Mouse (Mus musculus): Measurements from ENCODE around the gene Meox1. TPM values are rescaled to one million over a fixed set of nuclear protein-coding genes. Genes with fewer than 3 reads are reported as not detected.

Meox1 gene
- total and polyA plus RNA-seq, 3 experiments: not detected

GRCm38 (mm10) chr11:101882500-101883290 lies 11.5 kb downstream of the Meox1 start:
- peaks cover 17% of the 10 kb centered on the region for H3K27me3 ChIP-seq (ENCODE audit: insufficient read depth, low read length)
- TF ChIP-seq GATA1 (IDR thresholded peaks at IDR 0.05; ENCODE audit: borderline replicate concordance, low read length) (no peak), POLR2AphosphoS5 (IDR thresholded peaks at IDR 0.05; ENCODE audit: insufficient replicate concordance, low read depth, low read length) (no peak), CTCF (IDR thresholded peaks at IDR 0.05; ENCODE audit: low read depth, low read length) (no peak), GATA2 (IDR thresholded peaks at IDR 0.05; ENCODE audit: borderline replicate concordance, low read depth, low read length) (no peak), TAL1 (conservative IDR thresholded peaks at IDR 0.05; ENCODE audit: low read depth, low read length) (no peak)
- ATAC-seq (ENCODE audit: extremely low read depth, insufficient number of reproducible peaks, low FRiP score, poor library complexity, severe bottlenecking): no peak

GRCm38 (mm10) chr11:101881604-101882071 lies 12.5 kb downstream of the Meox1 start:
- H3K36me3 ChIP-seq (replicated peaks): no peaks in the 10 kb centered on the region
- no peak overlapping the region for H3K4me3 ChIP-seq (ENCODE audit: low read depth, low read length)
- peaks cover 17% of the 10 kb centered on the region for H3K27me3 ChIP-seq (ENCODE audit: insufficient read depth, low read length)
- DNase-seq (ENCODE audit: low spot score) (no peak), ATAC-seq (ENCODE audit: extremely low read depth, insufficient number of reproducible peaks, low FRiP score, poor library complexity, severe bottlenecking) (no peak)
- H3K4me1 ChIP-seq (ENCODE audit: insufficient read depth, low read depth, low read length): no peaks in the 10 kb centered on the region
- no peak for TF ChIP-seq GATA2 (IDR thresholded peaks at IDR 0.05; ENCODE audit: borderline replicate concordance, low read depth, low read length)
- no peak for TF ChIP-seq CTCF (IDR thresholded peaks at IDR 0.05; ENCODE audit: low read depth, low read length)
- no peak for TF ChIP-seq GATA1 (IDR thresholded peaks at IDR 0.05; ENCODE audit: borderline replicate concordance, low read length)
- TF ChIP-seq TAL1 (conservative IDR thresholded peaks at IDR 0.05; ENCODE audit: low read depth, low read length): no peak
- no peak for TF ChIP-seq POLR2AphosphoS5 (IDR thresholded peaks at IDR 0.05; ENCODE audit: insufficient replicate concordance, low read depth, low read length)
- H3K9me3 ChIP-seq (replicated peaks): no peaks in the 10 kb centered on the region

More at GRCm38 (mm10) chr11:101882500-101883290, 11.5 kb downstream of the Meox1 start:
- Histone ChIP-seq H3K9me3 (replicated peaks) (no peaks in the 10 kb centered on the region), H3K4me1 (ENCODE audit: insufficient read depth, low read depth, low read length) (no peaks in the 10 kb centered on the region), H3K4me3 (ENCODE audit: low read depth, low read length) (no peak overlapping the region), H3K36me3 (replicated peaks) (no peaks in the 10 kb centered on the region)
- no peak for DNase-seq (ENCODE audit: low spot score)

- H3K36me3 ChIP-seq (replicated peaks): no peaks in the 10 kb centered on the region
- ATAC-seq (ENCODE audit: extremely low read depth, insufficient number of reproducible peaks, low FRiP score, poor library complexity, severe bottlenecking): no peak
- H3K4me3 ChIP-seq (ENCODE audit: low read depth, low read length): no peak overlapping the region
- no peaks in the 10 kb centered on the region for H3K9me3 ChIP-seq (replicated peaks)
- no peak for TF ChIP-seq CTCF (IDR thresholded peaks at IDR 0.05; ENCODE audit: low read depth, low read length)
- TF ChIP-seq TAL1 (conservative IDR thresholded peaks at IDR 0.05; ENCODE audit: low read depth, low read length): no peak
- TF ChIP-seq GATA1 (IDR thresholded peaks at IDR 0.05; ENCODE audit: borderline replicate concordance, low read length): no peak
- no peak for TF ChIP-seq GATA2 (IDR thresholded peaks at IDR 0.05; ENCODE audit: borderline replicate concordance, low read depth, low read length)
- no peak for TF ChIP-seq POLR2AphosphoS5 (IDR thresholded peaks at IDR 0.05; ENCODE audit: insufficient replicate concordance, low read depth, low read length)
- no peak for DNase-seq (ENCODE audit: low spot score)
- H3K4me1 ChIP-seq (ENCODE audit: insufficient read depth, low read depth, low read length): no peaks in the 10 kb centered on the region
- H3K27me3 ChIP-seq (ENCODE audit: insufficient read depth, low read length): peaks cover 16% of the 10 kb centered on the region
These were observed 13.0 kb downstream of the Meox1 start for GRCm38 (mm10) chr11:101881185-101881584.

GRCm38 (mm10) chr11:101879672-101880071 lies 14.5 kb downstream of the Meox1 start:
- Histone ChIP-seq H3K36me3 (replicated peaks) (no peaks in the 10 kb centered on the region), H3K4me3 (ENCODE audit: low read depth, low read length) (no peak overlapping the region), H3K27me3 (ENCODE audit: insufficient read depth, low read length) (peaks cover 11% of the 10 kb centered on the region), H3K4me1 (ENCODE audit: insufficient read depth, low read depth, low read length) (no peaks in the 10 kb centered on the region), H3K9me3 (replicated peaks) (no peaks in the 10 kb centered on the region)
- DNase-seq (ENCODE audit: low spot score) (no peak), ATAC-seq (ENCODE audit: extremely low read depth, insufficient number of reproducible peaks, low FRiP score, poor library complexity, severe bottlenecking) (no peak)
- no peak for TF ChIP-seq GATA2 (IDR thresholded peaks at IDR 0.05; ENCODE audit: borderline replicate concordance, low read depth, low read length)
- TF ChIP-seq GATA1 (IDR thresholded peaks at IDR 0.05; ENCODE audit: borderline replicate concordance, low read length): no peak
- no peak for TF ChIP-seq POLR2AphosphoS5 (IDR thresholded peaks at IDR 0.05; ENCODE audit: insufficient replicate concordance, low read depth, low read length)
- TF ChIP-seq CTCF (IDR thresholded peaks at IDR 0.05; ENCODE audit: low read depth, low read length): no peak
- TF ChIP-seq TAL1 (conservative IDR thresholded peaks at IDR 0.05; ENCODE audit: low read depth, low read length): no peak

GRCm38 (mm10) chr11:101878696-101879095 lies 15.5 kb downstream of the Meox1 start:
- DNase-seq (ENCODE audit: low spot score) (no peak), ATAC-seq (ENCODE audit: extremely low read depth, insufficient number of reproducible peaks, low FRiP score, poor library complexity, severe bottlenecking) (no peak)
- no peak for TF ChIP-seq GATA2 (IDR thresholded peaks at IDR 0.05; ENCODE audit: borderline replicate concordance, low read depth, low read length)
- no peak for TF ChIP-seq TAL1 (conservative IDR thresholded peaks at IDR 0.05; ENCODE audit: low read depth, low read length)
- no peak for TF ChIP-seq POLR2AphosphoS5 (IDR thresholded peaks at IDR 0.05; ENCODE audit: insufficient replicate concordance, low read depth, low read length)
- TF ChIP-seq CTCF (IDR thresholded peaks at IDR 0.05; ENCODE audit: low read depth, low read length): no peak
- TF ChIP-seq GATA1 (IDR thresholded peaks at IDR 0.05; ENCODE audit: borderline replicate concordance, low read length): no peak
- no peak overlapping the region for H3K4me3 ChIP-seq (ENCODE audit: low read depth, low read length)
- H3K4me1 ChIP-seq (ENCODE audit: insufficient read depth, low read depth, low read length): no peaks in the 10 kb centered on the region
- no peaks in the 10 kb centered on the region for H3K36me3 ChIP-seq (replicated peaks)
- H3K9me3 ChIP-seq (replicated peaks): no peaks in the 10 kb centered on the region
- H3K27me3 ChIP-seq (ENCODE audit: insufficient read depth, low read length): peaks cover 5% of the 10 kb centered on the region

- Histone ChIP-seq H3K4me3 (ENCODE audit: low read depth, low read length) (no peak overlapping the region), H3K4me1 (ENCODE audit: insufficient read depth, low read depth, low read length) (no peaks in the 10 kb centered on the region), H3K36me3 (replicated peaks) (no peaks in the 10 kb centered on the region), H3K9me3 (replicated peaks) (no peaks in the 10 kb centered on the region), H3K27me3 (ENCODE audit: insufficient read depth, low read length) (no peaks in the 10 kb centered on the region)
- no peak for DNase-seq (ENCODE audit: low spot score)
- TF ChIP-seq TAL1 (conservative IDR thresholded peaks at IDR 0.05; ENCODE audit: low read depth, low read length) (no peak), GATA2 (IDR thresholded peaks at IDR 0.05; ENCODE audit: borderline replicate concordance, low read depth, low read length) (no peak), POLR2AphosphoS5 (IDR thresholded peaks at IDR 0.05; ENCODE audit: insufficient replicate concordance, low read depth, low read length) (no peak), CTCF (IDR thresholded peaks at IDR 0.05; ENCODE audit: low read depth, low read length) (no peak)
- no peak for ATAC-seq (ENCODE audit: extremely low read depth, insufficient number of reproducible peaks, low FRiP score, poor library complexity, severe bottlenecking)
These were observed 19.2 kb downstream of the Meox1 start for GRCm38 (mm10) chr11:101874978-101875377.
